Mouse (Mus musculus) embryonic stem cell, embryonic (primary cell): ENCODE results near the gene Lrrc4c.

Source experiments
- CTCF ChIA-PET, 4 experiments: fragments of 300-600 bp in 2 of 4; fragments of 350-600 bp in 2 of 4; sonication (Branson Sonifier 250); formaldehyde crosslinking; loops; one replicate each; lab custom pipeline; 2022; ENCODE audit warnings: inconsistent platforms in 2 of 4; lab: Charles Lee
- POLR2A ChIA-PET, 4 experiments: fragments of 300-600 bp in 2 of 4; fragments of 350-600 bp in 2 of 4; sonication (Branson Sonifier 250); formaldehyde crosslinking; loops; one replicate each; lab custom pipeline; 2022; ENCODE audit warnings: antibody characterized with exemption in 4 of 4, inconsistent platforms in 1 of 4; lab: Charles Lee

Lrrc4c gene

GRCm38 (mm10) chr2:96505641-96506040 lies 187.7 kb downstream of the Lrrc4c start:
- POLR2A ChIA-PET, result no interaction called here

GRCm38 (mm10) chr2:96508991-96509390 lies 191.0 kb downstream of the Lrrc4c start:
- ChIA-PET CTCF (no interaction called here), POLR2A (no interaction called here)

More at GRCm38 (mm10) chr2:96505641-96506040, 187.7 kb downstream of the Lrrc4c start:
- CTCF ChIA-PET, result no interaction called here

- ChIA-PET POLR2A (no interaction called here), CTCF (no interaction called here)
Measured at GRCm38 (mm10) chr2:96537469-96537868, 219.5 kb downstream of the Lrrc4c start.

- CTCF ChIA-PET, result no interaction called here
- POLR2A ChIA-PET, result no interaction called here
Measured at GRCm38 (mm10) chr2:96547171-96547570, 229.2 kb downstream of the Lrrc4c start.

GRCm38 (mm10) chr2:96573755-96574154 lies 255.8 kb downstream of the Lrrc4c start:
- ChIA-PET CTCF (no interaction called here), POLR2A (no interaction called here)

- ChIA-PET POLR2A (no interaction called here), CTCF (no interaction called here)
Measured at GRCm38 (mm10) chr2:96577701-96578100, 259.7 kb downstream of the Lrrc4c start.

GRCm38 (mm10) chr2:96580136-96580733 lies 262.3 kb downstream of the Lrrc4c start:
- CTCF ChIA-PET, result no interaction called here
- POLR2A ChIA-PET, result interaction anchor here in 1 of 4 experiments (0.5 kb wide), 1 partner anchor 52 kb away, joined by 4 read pairs; no protein-coding TSS in a partner anchor

- ChIA-PET POLR2A (no interaction called here), CTCF (no interaction called here)
Measured at GRCm38 (mm10) chr2:96585665-96586064, 267.7 kb downstream of the Lrrc4c start.

GRCm38 (mm10) chr2:96604801-96605200 lies 286.8 kb downstream of the Lrrc4c start:
- ChIA-PET CTCF (no interaction called here), POLR2A (no interaction called here)

- POLR2A ChIA-PET, result no interaction called here
- CTCF ChIA-PET, result no interaction called here
Measured at GRCm38 (mm10) chr2:96614121-96614520, 296.2 kb downstream of the Lrrc4c start.

- ChIA-PET POLR2A (no interaction called here), CTCF (no interaction called here)
Measured at GRCm38 (mm10) chr2:96618691-96619205, 300.8 kb downstream of the Lrrc4c start.

GRCm38 (mm10) chr2:96667113-96667512 lies 349.1 kb downstream of the Lrrc4c start:
- POLR2A ChIA-PET, result no interaction called here
- CTCF ChIA-PET, result no interaction called here

- ChIA-PET POLR2A (no interaction called here), CTCF (no interaction called here)
Measured at GRCm38 (mm10) chr2:96681806-96682205, 363.8 kb downstream of the Lrrc4c start.

- ChIA-PET POLR2A (no interaction called here), CTCF (no interaction called here)
Measured at GRCm38 (mm10) chr2:96685328-96685727, 367.4 kb downstream of the Lrrc4c start.

GRCm38 (mm10) chr2:96705004-96705403 lies 387.0 kb downstream of the Lrrc4c start:
- POLR2A ChIA-PET, result no interaction called here
- CTCF ChIA-PET, result no interaction called here

- ChIA-PET POLR2A (no interaction called here), CTCF (interaction anchor here in 1 of 4 experiments (0.6 kb wide), 1 partner anchor 851 kb away, joined by 3 read pairs; no protein-coding TSS in a partner anchor)
Measured at GRCm38 (mm10) chr2:96707772-96708350, 389.9 kb downstream of the Lrrc4c start.

- ChIA-PET CTCF (no interaction called here), POLR2A (no interaction called here)
Measured at GRCm38 (mm10) chr2:96714561-96714960, 396.6 kb downstream of the Lrrc4c start.

- ChIA-PET POLR2A (no interaction called here), CTCF (no interaction called here)
Measured at GRCm38 (mm10) chr2:96717353-96717752, 399.4 kb downstream of the Lrrc4c start.

GRCm38 (mm10) chr2:96723395-96723794 lies 405.4 kb downstream of the Lrrc4c start:
- POLR2A ChIA-PET, result no interaction called here

GRCm38 (mm10) chr2:96736081-96736480 lies 418.1 kb downstream of the Lrrc4c start:
- CTCF ChIA-PET, result no interaction called here
- POLR2A ChIA-PET, result no interaction called here

More at GRCm38 (mm10) chr2:96723395-96723794, 405.4 kb downstream of the Lrrc4c start:
- CTCF ChIA-PET, result no interaction called here

GRCm38 (mm10) chr2:96755066-96755465 lies 437.1 kb downstream of the Lrrc4c start:
- ChIA-PET CTCF (no interaction called here), POLR2A (no interaction called here)
